Mouse (Mus musculus) liver, adult 2 months (tissue): ENCODE measurements at regions not wholly inside any gene's neighbourhood (a gene's known extent, or its start where the extent isn't known, plus 50 kb on each side); places are given as distances from the start of the nearest gene placed in this dataset.

Experiments used
- CTCF ChIP-seq: fragments of 200-500 bp; IDR thresholded peaks from 2 replicates; pipeline ENCODE4 v1.5.1; 2011; ENCODE audit warnings: low read depth, low read length, control low read depth
- POLR2A ChIP-seq: fragments of 200-500 bp; IDR thresholded peaks from 2 replicates; pipeline ENCODE4 v1.6.1; 2011; ENCODE audit warnings: low read length, control low read depth; ENCODE audit not compliant: insufficient read depth; ENCODE audit errors: extremely low read depth

- TF ChIP-seq CTCF (no peak), POLR2A (no peak)
Measured at GRCm38 (mm10) chr4:94394462-94394861, 161.9 kb upstream of the Gm10306 start.
